Mouse (Mus musculus) C2C12 (cell line): ENCODE data around the gene Pmvk.

ENCODE experiments used
- CTCF ChIP-seq: IDR thresholded peaks from one replicate; pipeline ENCODE4 v1.5.1; 2011; ENCODE audit not compliant: control insufficient read depth, insufficient read depth, insufficient read length
- MAX ChIP-seq: IDR thresholded peaks from one replicate; pipeline ENCODE4 v1.6.1; 2011; ENCODE audit warnings: mild to moderate bottlenecking, control low read depth
- MYOD1 ChIP-seq: IDR thresholded peaks from one replicate; pipeline ENCODE4 v1.6.1; 2011; ENCODE audit warnings: low read depth; ENCODE audit not compliant: control insufficient read depth, insufficient read length
- USF1 ChIP-seq: IDR thresholded peaks from one replicate; pipeline ENCODE4 v1.6.1; 2011; ENCODE audit warnings: low read depth, mild to moderate bottlenecking, control low read depth, moderate library complexity

DNA sequence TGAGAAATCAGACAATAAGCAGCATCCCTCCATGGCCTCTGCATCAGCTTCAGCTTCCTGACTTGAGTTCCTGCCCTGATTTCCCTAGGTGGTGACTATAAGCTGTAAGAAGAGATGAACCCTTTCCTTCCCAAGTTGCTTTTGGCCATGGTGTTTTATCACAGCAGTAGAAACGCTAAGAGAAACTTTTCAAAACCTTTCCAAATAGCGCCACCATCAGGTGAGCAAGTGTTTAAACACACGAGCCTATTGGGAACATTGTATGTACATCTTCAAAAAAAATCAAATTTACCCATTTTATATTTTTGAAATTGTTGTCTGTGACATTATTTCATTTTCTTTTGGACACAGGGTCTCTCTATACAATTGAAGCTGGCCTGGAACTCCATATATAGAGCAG, 42.0 kb downstream of the Pmvk start:
- TF ChIP-seq CTCF (no peak), USF1 (no peak), MAX (no peak), MYOD1 (no peak)
